Mouse (Mus musculus) CH12.LX (cell line): ENCODE results near the gene Mgp. TPM values are rescaled to one million over a fixed set of nuclear protein-coding genes. Genes with fewer than 3 reads are reported as not detected.
A peak's percentile ranks its signal among the peaks of the same experiment; 100 is the strongest.

Experiments
- DNase-seq: peaks from one replicate; pipeline ENCODE4 v3.0.0-alpha.2; 2013; ENCODE audit errors: extremely low read depth
- H3K27ac ChIP-seq: 2 replicates; pipeline ENCODE4 v1.5.1; 2012; ENCODE audit warnings: low read depth, mild to moderate bottlenecking, control low read depth, moderate library complexity; ENCODE audit not compliant: insufficient read depth
- H3K27me3 ChIP-seq: replicated peaks from 2 replicates; pipeline ENCODE3; 2012; ENCODE audit warnings: inconsistent platforms
- H3K36me3 ChIP-seq, 2 experiments: replicated peaks in 1 of 2; 2 replicates each; pipeline versions ENCODE3 to v1.6.1; 2012; ENCODE audit warnings: inconsistent platforms in 1 of 2, low read length in 1 of 2, mild to moderate bottlenecking in 1 of 2, mixed read lengths in 1 of 2, moderate library complexity in 1 of 2; ENCODE audit not compliant: control insufficient read depth in 1 of 2, insufficient read depth in 1 of 2
- H3K4me1 ChIP-seq, 2 experiments: 2 replicates each; pipeline ENCODE4 v1.6.1; 2012; ENCODE audit warnings: inconsistent platforms in 1 of 2, moderate library complexity in 1 of 2; ENCODE audit not compliant: insufficient read depth in 2 of 2, control insufficient read depth in 1 of 2
- H3K4me2 ChIP-seq: 2 replicates; pipeline ENCODE4 v1.6.1; 2012; ENCODE audit warnings: low read depth, mild to moderate bottlenecking, control low read depth; ENCODE audit not compliant: poor library complexity, insufficient read depth, severe bottlenecking
- H3K4me3 ChIP-seq, 3 experiments: fragments of 150-350 bp in 1 of 3; sonication (generic) in 1 of 3; replicated peaks in 1 of 3; 2 replicates each; pipeline versions ENCODE3 to v1.5.1; 2011 to 2012; ENCODE audit warnings: low read depth in 2 of 3, low read length in 2 of 3, mild to moderate bottlenecking in 2 of 3, moderate library complexity in 2 of 3, control low read depth in 1 of 3, improper control_type of control experiment in 1 of 3, inconsistent platforms in 1 of 3, mixed read lengths in 1 of 3; ENCODE audit not compliant: poor library complexity in 1 of 3
- H3K79me2 ChIP-seq: replicated peaks from 2 replicates; pipeline ENCODE4 v1.6.1; 2012; ENCODE audit warnings: mild to moderate bottlenecking, moderate library complexity; ENCODE audit not compliant: control insufficient read depth, poor library complexity, insufficient read depth, severe bottlenecking; ENCODE audit errors: extremely low read depth
- H3K9ac ChIP-seq: 2 replicates; pipeline ENCODE4 v1.6.1; 2012; ENCODE audit warnings: low read depth, mild to moderate bottlenecking, control low read depth, moderate library complexity; ENCODE audit not compliant: insufficient read depth
- H3K9me3 ChIP-seq: replicated peaks from 2 replicates; pipeline ENCODE3; 2012; ENCODE audit warnings: low read length, inconsistent platforms, mixed read lengths
- BHLHE40 ChIP-seq: IDR thresholded peaks from 2 replicates; pipeline ENCODE4 v1.6.1; 2011; ENCODE audit warnings: mild to moderate bottlenecking, low read depth, low read length, improper control_type of control experiment
- CTCF ChIP-seq, 2 experiments: IDR thresholded peaks in 1 of 2; conservative IDR thresholded peaks in 1 of 2; 2 replicates each; pipeline ENCODE4 v1.5.1; 2011 to 2012; ENCODE audit warnings: low read depth in 2 of 2, low read length in 2 of 2, improper control_type of control experiment in 1 of 2, inconsistent platforms in 1 of 2, mild to moderate bottlenecking in 1 of 2, moderate library complexity in 1 of 2
- EP300 ChIP-seq: IDR thresholded peaks from 2 replicates; pipeline ENCODE4 v1.6.1; 2011; ENCODE audit warnings: low read length, improper control_type of control experiment
- JUN ChIP-seq: IDR thresholded peaks from 2 replicates; pipeline ENCODE4 v1.6.1; 2011; ENCODE audit warnings: low read depth, mild to moderate bottlenecking, low read length, improper control_type of control experiment, moderate library complexity; ENCODE audit not compliant: insufficient read depth
- JUND ChIP-seq: conservative IDR thresholded peaks from 2 replicates; pipeline ENCODE4 v1.6.1; 2011; ENCODE audit warnings: low read depth, low read length, improper control_type of control experiment
- MAFK ChIP-seq: IDR thresholded peaks from 2 replicates; pipeline ENCODE4 v1.6.1; 2011; ENCODE audit warnings: low read length, improper control_type of control experiment; ENCODE audit not compliant: insufficient replicate concordance
- MAX ChIP-seq: IDR thresholded peaks from 2 replicates; pipeline ENCODE4 v1.6.1; 2011; ENCODE audit warnings: low read length, improper control_type of control experiment
- MAZ ChIP-seq: IDR thresholded peaks from 2 replicates; pipeline ENCODE4 v1.6.1; 2012; ENCODE audit warnings: low read depth, mild to moderate bottlenecking, inconsistent platforms, low read length, improper control_type of control experiment, moderate library complexity
- MEF2A ChIP-seq: IDR thresholded peaks from 2 replicates; pipeline ENCODE4 v1.6.1; 2014; ENCODE audit warnings: low read depth, mild to moderate bottlenecking, inconsistent platforms, low read length, improper control_type of control experiment, borderline replicate concordance
- MXI1 ChIP-seq: IDR thresholded peaks from 2 replicates; pipeline ENCODE4 v1.6.1; 2011; ENCODE audit warnings: mild to moderate bottlenecking, low read depth, low read length, improper control_type of control experiment
- NRF1 ChIP-seq: IDR thresholded peaks from 2 replicates; pipeline ENCODE4 v1.6.1; 2014; ENCODE audit warnings: low read depth, mild to moderate bottlenecking, inconsistent platforms, low read length, improper control_type of control experiment, moderate library complexity
- RAD21 ChIP-seq: IDR thresholded peaks from 2 replicates; pipeline ENCODE4 v1.6.1; 2011; ENCODE audit warnings: low read depth, mild to moderate bottlenecking, low read length, improper control_type of control experiment, moderate library complexity
- RCOR1 ChIP-seq: conservative IDR thresholded peaks from 2 replicates; pipeline ENCODE4 v1.6.1; 2012; ENCODE audit warnings: low read depth, mild to moderate bottlenecking, inconsistent platforms, low read length, improper control_type of control experiment
- SIN3A ChIP-seq: IDR thresholded peaks from 2 replicates; pipeline ENCODE4 v1.6.1; 2012; ENCODE audit warnings: low read length, improper control_type of control experiment, inconsistent platforms
- SMC3 ChIP-seq: IDR thresholded peaks from 2 replicates; pipeline ENCODE4 v1.6.1; 2011; ENCODE audit warnings: low read depth, low read length, improper control_type of control experiment
- USF1 ChIP-seq: IDR thresholded peaks from 2 replicates; pipeline ENCODE4 v1.6.1; 2014; ENCODE audit warnings: low read depth, mild to moderate bottlenecking, inconsistent platforms, low read length, improper control_type of control experiment
- USF2 ChIP-seq: conservative IDR thresholded peaks from 2 replicates; pipeline ENCODE4 v1.6.1; 2011; ENCODE audit warnings: low read depth, low read length, improper control_type of control experiment
- ZC3H11A ChIP-seq: IDR thresholded peaks from 2 replicates; pipeline ENCODE4 v1.6.1; 2012; ENCODE audit warnings: low read depth, mild to moderate bottlenecking, inconsistent platforms, low read length, improper control_type of control experiment
- ZKSCAN1 ChIP-seq: IDR thresholded peaks from 2 replicates; pipeline ENCODE4 v1.6.1; 2012; ENCODE audit warnings: low read depth, inconsistent platforms, low read length, improper control_type of control experiment, borderline replicate concordance
- ZNF384 ChIP-seq: IDR thresholded peaks from 2 replicates; pipeline ENCODE4 v1.6.1; 2012; ENCODE audit warnings: low read depth, low read length, improper control_type of control experiment, inconsistent platforms
- dilution Hi-C: fragments of 300-500 bp; cut with MboI; formaldehyde crosslinking; loops from 2 replicates; pipeline ENCODE4 v1.14.3; 2020; ENCODE audit warnings: low sequenced_read_pairs; ENCODE audit not compliant: extremely low pct_unique_long_range_greater_than_20kb, extremely low pct_ligation_motif_present
- in situ Hi-C: fragments of 300-500 bp; cut with MboI; formaldehyde crosslinking; loops from 3 replicates; pipeline ENCODE4 v1.14.3; 2019; ENCODE audit warnings: low sequenced_read_pairs, low pct_ligation_motif_present, low pct_unique_long_range_greater_than_20kb, mixed read lengths
- polyA plus RNA-seq: library from polyadenylated mRNA; unstranded; fragments of >175 nt; gene quantifications from 2 replicates; pipeline ENCODE4 v1.2.1, GENCODE M21; 2012; ENCODE audit warnings: low read depth; ENCODE audit not compliant: insufficient read length
- total RNA-seq, 2 experiments: library from RNA; depleted of rRNA; stranded (reverse); fragments of 300-350 nt in 1 of 2; fragments of >200 nt in 1 of 2; gene quantifications; 2 replicates each; pipeline ENCODE4 v1.2.3; 2012 to 2014

Mgp gene
- total and polyA plus RNA-seq, 3 experiments: not detected

DNA sequence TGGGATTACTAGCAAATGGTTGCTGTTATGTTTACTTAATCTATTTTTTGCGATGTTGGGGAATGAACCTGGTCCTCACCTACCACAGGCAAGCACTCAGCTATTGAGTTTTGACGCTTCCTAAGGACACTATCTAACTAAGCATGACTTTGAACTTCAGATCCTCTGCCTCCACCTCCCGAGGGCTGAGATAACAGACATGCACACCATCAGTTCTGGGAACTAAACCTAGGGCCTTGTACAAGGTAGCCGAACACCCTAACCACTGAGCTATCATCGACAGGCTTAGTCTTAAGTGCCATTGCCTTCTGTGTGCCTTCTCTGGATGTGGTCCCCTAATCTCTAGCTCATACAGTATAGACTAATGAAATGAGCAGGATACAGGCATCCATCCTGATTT is 10.3 kb downstream of the Mgp start:
- Histone ChIP-seq H3K4me3 (no peak overlapping the region), H3K4me2 (no peak overlapping the region), H3K79me2 (no peaks in the 10 kb centered on the region), H3K9ac (no peak overlapping the region), H3K9me3 (no peaks in the 10 kb centered on the region), H3K4me1 (peaks cover 0 to 3% of the 10 kb centered on the region in 2 experiments; a peak in 2 of 4 replicates)
- dilution Hi-C loops: loop anchor here (25.0 kb wide), 1 partner anchor 122 kb away; no protein-coding TSS in a partner anchor
- no peak for DNase-seq
- no peak for TF ChIP-seq BHLHE40
- TF ChIP-seq MAFK: no peak
- no peak for TF ChIP-seq SMC3
- TF ChIP-seq MXI1: no peak
- no peak for TF ChIP-seq JUN
- TF ChIP-seq JUND: no peak
- TF ChIP-seq MAX: no peak
- no peak for TF ChIP-seq ZKSCAN1
- TF ChIP-seq NRF1: no peak
- no peak for TF ChIP-seq EP300
- TF ChIP-seq RCOR1: no peak
- TF ChIP-seq, all 38 proteins: peak for 0
- in situ Hi-C loops: no loop called here
- H3K27me3 ChIP-seq: no peaks in the 10 kb centered on the region
- peaks cover 10 to 45% of the 10 kb centered on the region in 2 experiments for H3K36me3 ChIP-seq
- no peak overlapping the region for H3K27ac ChIP-seq

DNA sequence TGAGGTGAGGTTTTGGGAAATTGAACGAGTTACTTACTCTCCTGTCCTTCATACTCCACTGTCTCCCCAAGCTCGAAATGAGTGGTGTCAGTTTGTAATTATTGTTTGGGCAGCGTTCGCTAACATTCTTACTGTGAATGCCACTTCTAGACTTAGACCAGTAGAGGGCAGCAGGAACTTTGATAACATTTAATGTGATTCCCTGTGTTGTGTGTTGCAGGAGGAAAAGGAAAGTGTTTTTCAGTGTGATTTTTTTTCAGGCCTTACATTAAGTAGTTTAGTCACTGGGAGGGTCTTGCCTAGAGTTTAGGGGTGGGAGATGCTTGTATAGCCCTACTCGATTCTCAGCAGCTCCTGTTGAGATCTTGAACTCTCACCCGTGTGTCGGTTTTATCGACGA is 14.6 kb downstream of the Mgp start:
- peak; percentile 56 for DNase-seq
- Histone ChIP-seq H3K27ac (no peak overlapping the region), H3K4me2 (no peak overlapping the region), H3K79me2 (no peaks in the 10 kb centered on the region), H3K9me3 (no peaks in the 10 kb centered on the region), H3K27me3 (no peaks in the 10 kb centered on the region), H3K4me1 (peaks cover 0 to 7% of the 10 kb centered on the region in 2 experiments; a peak in 2 of 4 replicates), H3K9ac (no peak overlapping the region), H3K36me3 (peaks cover 9 to 52% of the 10 kb centered on the region in 2 experiments), H3K4me3 (no peak overlapping the region)
- TF ChIP-seq RAD21 (peak; percentile 89), ZNF384 (no peak), MAZ (no peak), MEF2A (no peak), SIN3A (no peak), JUND (no peak), CTCF (conservative IDR thresholded peaks at IDR 0.05 in 1 of 2, IDR thresholded peaks at IDR 0.05 in 1 of 2; ENCODE audit: low read depth in 2 of 2, low read length in 2 of 2) (peak; percentile 67 to 87), USF2 (no peak), ZC3H11A (peak; percentile 39; the same call in 1 of the 2 replicates), MAFK (no peak), USF1 (no peak), SMC3 (peak; percentile 81), ZKSCAN1 (no peak)
- dilution Hi-C loops: loop anchor here (25.0 kb wide), 1 partner anchor 126 kb away; no protein-coding TSS in a partner anchor
- in situ Hi-C loops: no loop called here
